Mouse (Mus musculus) ES-Bruce4 (cell line): ENCODE measurements at regions not wholly inside any gene's neighbourhood (a gene's known extent, or its start where the extent isn't known, plus 50 kb on each side); places are given as distances from the start of the nearest gene placed in this dataset.
"Not testable (repeated sequence)": the region's sequence is repeated elsewhere in the genome, so short reads cannot be mapped to it uniquely, and the experiment has no call there.

Experiments
- H3K27ac ChIP-seq: 2 replicates; pipeline ENCODE4 v1.5.1; 2012; ENCODE audit warnings: low read length, inconsistent platforms; ENCODE audit not compliant: insufficient read depth
- H3K27me3 ChIP-seq: 2 replicates; pipeline ENCODE4 v1.6.1; 2012; ENCODE audit warnings: mild to moderate bottlenecking, low read length, inconsistent platforms; ENCODE audit not compliant: control insufficient read depth, poor library complexity, insufficient read depth, severe bottlenecking
- H3K36me3 ChIP-seq: 2 replicates; pipeline ENCODE4 v1.6.1; 2012; ENCODE audit warnings: inconsistent platforms, mild to moderate bottlenecking, low read length, moderate library complexity; ENCODE audit not compliant: control insufficient read depth, poor library complexity, insufficient read depth, severe bottlenecking
- H3K4me1 ChIP-seq: one replicate; pipeline ENCODE4 v1.8.1; 2011; ENCODE audit warnings: low read length; ENCODE audit not compliant: control insufficient read depth, insufficient read depth
- H3K4me3 ChIP-seq: 2 replicates; pipeline ENCODE4 v1.5.1; 2011; ENCODE audit warnings: low read depth, mild to moderate bottlenecking, low read length
- H3K9ac ChIP-seq: 2 replicates; pipeline ENCODE4 v1.6.1; 2012; ENCODE audit warnings: low read depth, mild to moderate bottlenecking, inconsistent platforms; ENCODE audit not compliant: poor library complexity, severe bottlenecking
- H3K9me3 ChIP-seq: replicated peaks from 2 replicates; pipeline ENCODE4 v1.6.1; 2012; ENCODE audit warnings: mild to moderate bottlenecking, low read length, inconsistent platforms; ENCODE audit not compliant: control insufficient read depth, poor library complexity, insufficient read depth, severe bottlenecking
- CTCF ChIP-seq: IDR thresholded peaks from one replicate; pipeline ENCODE4 v1.8.1; 2011; ENCODE audit warnings: low read depth, low read length
- EP300 ChIP-seq: IDR thresholded peaks from 2 replicates; pipeline ENCODE4 v1.6.1; 2011; ENCODE audit warnings: low read depth, low read length; ENCODE audit not compliant: insufficient read depth
- POLR2A ChIP-seq: IDR thresholded peaks from one replicate; pipeline ENCODE4 v1.8.1; 2011; ENCODE audit warnings: low read length; ENCODE audit not compliant: insufficient read depth

GRCm38 (mm10) chr1:30639807-30640206 lies 233.9 kb downstream of the Phf3 start:
- no peak overlapping the region for H3K9ac ChIP-seq
- H3K4me1 ChIP-seq: no peaks in the 10 kb centered on the region
- no peaks in the 10 kb centered on the region for H3K9me3 ChIP-seq
- H3K27ac ChIP-seq: no peak overlapping the region
- no peaks in the 10 kb centered on the region for H3K36me3 ChIP-seq
- no peak for TF ChIP-seq POLR2A
- no peak for TF ChIP-seq CTCF
- no peak for TF ChIP-seq EP300
- no peaks in the 10 kb centered on the region for H3K27me3 ChIP-seq
- H3K4me3 ChIP-seq: no peak overlapping the region

- no peaks in the 10 kb centered on the region for H3K27me3 ChIP-seq
- TF ChIP-seq CTCF (no peak), POLR2A (no peak), EP300 (no peak)
- no peaks in the 10 kb centered on the region; the same call in 1 of the 2 replicates for H3K9me3 ChIP-seq
- no peaks in the 10 kb centered on the region for H3K4me1 ChIP-seq
- no peaks in the 10 kb centered on the region for H3K36me3 ChIP-seq
- no peak overlapping the region for H3K4me3 ChIP-seq
- H3K9ac ChIP-seq: no peak overlapping the region
- no peak overlapping the region for H3K27ac ChIP-seq
These were observed 241.0 kb downstream of the Phf3 start for GRCm38 (mm10) chr1:30632760-30633159.

GRCm38 (mm10) chr1:30627796-30628195 lies 245.9 kb downstream of the Phf3 start:
- not testable (repeated sequence) for H3K9ac ChIP-seq, H3K4me1 ChIP-seq, H3K27me3 ChIP-seq, H3K36me3 ChIP-seq, H3K27ac ChIP-seq, H3K4me3 ChIP-seq, H3K9me3 ChIP-seq

- no peaks in the 10 kb centered on the region for H3K36me3 ChIP-seq
These were observed 278.5 kb downstream of the Phf3 start for GRCm38 (mm10) chr1:30595122-30595730.

GRCm38 (mm10) chr1:30594036-30594435 lies 279.7 kb downstream of the Phf3 start:
- TF ChIP-seq CTCF: no peak
- no peak for TF ChIP-seq POLR2A
- TF ChIP-seq EP300: no peak
- Histone ChIP-seq H3K36me3 (no peaks in the 10 kb centered on the region), H3K9ac (no peak overlapping the region), H3K4me3 (no peak overlapping the region), H3K4me1 (no peaks in the 10 kb centered on the region), H3K27me3 (no peaks in the 10 kb centered on the region), H3K9me3 (no peaks in the 10 kb centered on the region), H3K27ac (no peak overlapping the region)

More at GRCm38 (mm10) chr1:30595122-30595730, 278.5 kb downstream of the Phf3 start:
- Histone ChIP-seq H3K4me3 (no peak overlapping the region), H3K4me1 (no peaks in the 10 kb centered on the region), H3K27me3 (no peaks in the 10 kb centered on the region), H3K9ac (no peak overlapping the region), H3K9me3 (no peaks in the 10 kb centered on the region), H3K27ac (no peak overlapping the region)
- TF ChIP-seq EP300: no peak
- TF ChIP-seq POLR2A: no peak
- TF ChIP-seq CTCF: no peak

GRCm38 (mm10) chr1:30590721-30591120 lies 283.0 kb downstream of the Phf3 start:
- Histone ChIP-seq H3K4me1 (no peaks in the 10 kb centered on the region), H3K4me3 (no peak overlapping the region), H3K9ac (no peak overlapping the region), H3K36me3 (no peaks in the 10 kb centered on the region), H3K9me3 (no peaks in the 10 kb centered on the region), H3K27me3 (no peaks in the 10 kb centered on the region), H3K27ac (no peak overlapping the region)
- TF ChIP-seq EP300: no peak
- no peak for TF ChIP-seq CTCF
- TF ChIP-seq POLR2A: no peak
